Mouse (Mus musculus) granulocyte monocyte progenitor cell, adult 5-6 weeks (primary cell): ENCODE data around the gene Gm21663. TPM values are rescaled to one million over a fixed set of nuclear protein-coding genes. Genes with fewer than 3 reads are reported as not detected.
"Not testable (repeated sequence)": the region's sequence is repeated elsewhere in the genome, so short reads cannot be mapped to it uniquely, and the experiment has no call there.

Source experiments
- ATAC-seq: replicated peaks from 2 replicates; pipeline ENCODE4 v1.8.0; 2016; ENCODE audit warnings: mild to moderate bottlenecking, moderate TSS enrichment, inconsistent platforms; ENCODE audit not compliant: poor library complexity, severe bottlenecking
- total RNA-seq, 2 experiments: library from RNA; stranded (forward) in 1 of 2; stranded (reverse) in 1 of 2; fragments of 200-712, 200-1000 nt in 1 of 2; fragments of >200 nt in 1 of 2; fragmentation: Nextera tagmentation in 1 of 2; gene quantifications; 2 replicates each; pipeline ENCODE4 v1.2.3; 2014 to 2017

The Gm21663 gene
- total RNA-seq (2014; fragmentation: Nextera tagmentation) (not detected in 2 replicates), total RNA-seq (2017) (not detected in 2 replicates)

GRCm38 (mm10) chr5:25942281-25942680 lies at the start of gene Gm21663:
Gm21663 (minus strand) TSS chr5:25942381.
- ATAC-seq, result not testable (repeated sequence)

GRCm38 (mm10) chr5:25988550-25988949 lies 46.4 kb upstream of the Gm21663 start, which contains the start of gene Gm21698:
Gm21698 (minus strand) TSS chr5:25988650.
- not testable (repeated sequence) for ATAC-seq

GRCm38 (mm10) chr5:25972563-25972962 lies 30.4 kb upstream of the Gm21663 start, which contains the start of gene Gm21680:
Gm21680 (minus strand) TSS chr5:25972663.
- not testable (repeated sequence) for ATAC-seq

- not testable (repeated sequence) for ATAC-seq
Observed at GRCm38 (mm10) chr5:25957050-25957449, 14.9 kb upstream of the Gm21663 start.

GRCm38 (mm10) chr5:25956611-25957010 lies 14.4 kb upstream of the Gm21663 start:
- ATAC-seq, result peak; percentile 25; the same call in 1 of the 2 replicates

GRCm38 (mm10) chr5:25954317-25954716 lies 12.1 kb upstream of the Gm21663 start, which contains the start of gene Gm21671:
Gm21671 (minus strand) TSS chr5:25954417.
- not testable (repeated sequence) for ATAC-seq

- not testable (repeated sequence) for ATAC-seq
Observed at GRCm38 (mm10) chr5:25945391-25945790, 3.2 kb upstream of the Gm21663 start.

GRCm38 (mm10) chr5:25891321-25891720 lies 50.9 kb downstream of the Gm21663 start:
- no peak for ATAC-seq

- ATAC-seq, result no peak
Observed at GRCm38 (mm10) chr5:25889746-25890382, 52.3 kb downstream of the Gm21663 start.

- ATAC-seq, result no peak
Observed at GRCm38 (mm10) chr5:25886708-25887107, 55.5 kb downstream of the Gm21663 start.

Other genes with a start within 250 kb of the Gm21663 start
- 15.2 and 21.9 TPM in 2 replicates for gene Xrcc2, start 236.6 kb downstream of the Gm21663 start, total RNA-seq (2014; fragmentation: Nextera tagmentation)
- gene Xrcc2, start 236.6 kb downstream of the Gm21663 start, total RNA-seq (2017), result 12.7 and 14.9 TPM in 2 replicates
- 1.1 TPM in 1 of 2 replicates, not detected in the other for gene Actr3b, start 182.4 kb downstream of the Gm21663 start, total RNA-seq (2014; fragmentation: Nextera tagmentation)
- gene Actr3b, start 182.4 kb downstream of the Gm21663 start, total RNA-seq (2017), result 0.43 TPM in 1 of 2 replicates, not detected in the other
- not detected in 2 replicates for gene Gm21671, start 12.0 kb upstream of the Gm21663 start, total RNA-seq (2014; fragmentation: Nextera tagmentation)
- not detected in 2 replicates for gene Gm21671, start 12.0 kb upstream of the Gm21663 start, total RNA-seq (2017)
- gene Gm21680, start 30.3 kb upstream of the Gm21663 start, total RNA-seq (2014; fragmentation: Nextera tagmentation), result not detected in 2 replicates
- not detected in 2 replicates for gene Gm21680, start 30.3 kb upstream of the Gm21663 start, total RNA-seq (2017)
- not detected in 2 replicates for gene Gm21698, start 46.3 kb upstream of the Gm21663 start, total RNA-seq (2014; fragmentation: Nextera tagmentation)
- not detected in 2 replicates for gene Gm21698, start 46.3 kb upstream of the Gm21663 start, total RNA-seq (2017)
- not detected in 2 replicates for gene Gm1979, start 62.4 kb upstream of the Gm21663 start, total RNA-seq (2014; fragmentation: Nextera tagmentation)
- not detected in 2 replicates for gene Gm1979, start 62.4 kb upstream of the Gm21663 start, total RNA-seq (2017)
- gene Gm5862, start 80.5 kb upstream of the Gm21663 start, total RNA-seq (2014; fragmentation: Nextera tagmentation), result not detected in 2 replicates
- gene Gm5862, start 80.5 kb upstream of the Gm21663 start, total RNA-seq (2017), result not detected in 2 replicates
- not detected in 2 replicates for gene Speer4a, start 97.2 kb upstream of the Gm21663 start, total RNA-seq (2014; fragmentation: Nextera tagmentation)
- not detected in 2 replicates for gene Speer4a, start 97.2 kb upstream of the Gm21663 start, total RNA-seq (2017)
- gene Gm7347, start 116.2 kb upstream of the Gm21663 start, total RNA-seq (2014; fragmentation: Nextera tagmentation), result not detected in 2 replicates
- gene Gm7347, start 116.2 kb upstream of the Gm21663 start, total RNA-seq (2017), result not detected in 2 replicates
- gene Gm10471, start 146.9 kb upstream of the Gm21663 start, total RNA-seq (2014; fragmentation: Nextera tagmentation), result not detected in 2 replicates
- gene Gm10471, start 146.9 kb upstream of the Gm21663 start, total RNA-seq (2017), result not detected in 2 replicates
- not detected in 2 replicates for gene 5031410I06Rik, start 163.0 kb upstream of the Gm21663 start, total RNA-seq (2014; fragmentation: Nextera tagmentation)
- not detected in 2 replicates for gene 5031410I06Rik, start 163.0 kb upstream of the Gm21663 start, total RNA-seq (2017)
- gene Gm10220, start 179.0 kb upstream of the Gm21663 start, total RNA-seq (2014; fragmentation: Nextera tagmentation), result not detected in 2 replicates
- not detected in 2 replicates for gene Gm10220, start 179.0 kb upstream of the Gm21663 start, total RNA-seq (2017)